Mouse (Mus musculus): ENCODE data around the gene Prkn.

GRCm38 (mm10) chr17:11107916-11108315 lies 267.7 kb downstream of the Prkn start:
- TF ChIP-seq CHD2 (IDR thresholded peaks at IDR 0.05; ENCODE audit: low read depth, low read length): no peak
- no peak for TF ChIP-seq HCFC1 (IDR thresholded peaks at IDR 0.05; ENCODE audit: borderline replicate concordance, insufficient read depth, low read length)
- TF ChIP-seq ZNF384 (IDR thresholded peaks at IDR 0.05; ENCODE audit: low read depth, low read length): no peak
- TF ChIP-seq ZC3H11A (IDR thresholded peaks at IDR 0.05; ENCODE audit: borderline replicate concordance, low read depth, low read length): no peak
